Mouse (Mus musculus) effector memory CD4-positive, alpha-beta T cell, adult 5 months (primary cell): Measurements from ENCODE around the gene Nhlrc4. TPM values are rescaled to one million over a fixed set of nuclear protein-coding genes. Genes with fewer than 3 reads are reported as not detected.

Experiments used
- polyA plus RNA-seq: library from polyadenylated mRNA; unstranded; fragments of 100-300 nt; shearing (Covaris generic); gene quantifications from one replicate; pipeline ENCODE4 v1.2.1, GENCODE M21; 2017

Nhlrc4 gene
- polyA plus RNA-seq, result not detected

GRCm38 (mm10) chr17:25944366-25945163, at the start of gene Nhlrc4, which contains the start of gene Pigq:
Gene Nhlrc4 (minus strand): TSS chr17:25944961.
Gene Pigq (minus strand): TSS chr17:25944936.

GRCm38 (mm10) chr17:25985306-25986294, 40.8 kb upstream of the Nhlrc4 start, which contains the start of gene Capn15:
Gene Capn15 (minus strand): TSS chr17:25985796.

GRCm38 (mm10) chr17:25951803-25952623, 7.3 kb upstream of the Nhlrc4 start, which contains the start of gene A930017K11Rik:
Gene A930017K11Rik (minus strand): TSS chr17:25952565.

GRCm38 (mm10) chr17:25919144-25919785, 25.5 kb downstream of the Nhlrc4 start, which contains the start of gene Rab40c:
Gene Rab40c (minus strand): TSS chr17:25919727.

Other genes starting within 250 kb of the Nhlrc4 start
- not detected for gene Gng13, start 227.8 kb downstream of the Nhlrc4 start, polyA plus RNA-seq
- gene Chtf18, start 217.5 kb downstream of the Nhlrc4 start, polyA plus RNA-seq, result 4.7 TPM
- 4.0 TPM for gene Rpusd1, start 217.3 kb downstream of the Nhlrc4 start, polyA plus RNA-seq
- not detected for gene Mslnl, start 208.9 kb downstream of the Nhlrc4 start, polyA plus RNA-seq
- not detected for gene Msln, start 190.6 kb downstream of the Nhlrc4 start, polyA plus RNA-seq
- 15.6 TPM for gene Narfl, start 171.2 kb downstream of the Nhlrc4 start, polyA plus RNA-seq
- 23.1 TPM for gene Haghl, start 159.3 kb downstream of the Nhlrc4 start, polyA plus RNA-seq
- gene Ccdc78, start 158.4 kb downstream of the Nhlrc4 start, polyA plus RNA-seq, result 0.29 TPM
- gene Fam173a, start 152.1 kb downstream of the Nhlrc4 start, polyA plus RNA-seq, result 125 TPM
- gene AC134908.4, start 149.3 kb downstream of the Nhlrc4 start, polyA plus RNA-seq, result not detected
- gene Metrn, start 147.8 kb downstream of the Nhlrc4 start, polyA plus RNA-seq, result 28.1 TPM
- gene Fbxl16, start 135.9 kb downstream of the Nhlrc4 start, polyA plus RNA-seq, result not detected
- gene Wdr24, start 121.3 kb downstream of the Nhlrc4 start, polyA plus RNA-seq, result 19.3 TPM
- 18.3 TPM for gene Jmjd8, start 116.1 kb downstream of the Nhlrc4 start, polyA plus RNA-seq
- gene Stub1, start 111.6 kb downstream of the Nhlrc4 start, polyA plus RNA-seq, result 126 TPM
- not detected for gene Rhbdl1, start 107.7 kb downstream of the Nhlrc4 start, polyA plus RNA-seq
- gene Gm20683, start 103.2 kb downstream of the Nhlrc4 start, polyA plus RNA-seq, result 1.9 TPM
- 27.1 TPM for gene Rhot2, start 100.1 kb downstream of the Nhlrc4 start, polyA plus RNA-seq
- gene Wdr90, start 83.5 kb downstream of the Nhlrc4 start, polyA plus RNA-seq, result 20.9 TPM
- 18.5 TPM for gene Mcrip2, start 76.2 kb downstream of the Nhlrc4 start, polyA plus RNA-seq
- gene Mettl26, start 69.9 kb downstream of the Nhlrc4 start, polyA plus RNA-seq, result 41.5 TPM
- 0.21 TPM for gene Wfikkn1, start 64.1 kb downstream of the Nhlrc4 start, polyA plus RNA-seq
- 17.2 TPM for gene Rab40c, start 25.2 kb downstream of the Nhlrc4 start, polyA plus RNA-seq
- gene Pigq, start within 50 bp of the Nhlrc4 start, polyA plus RNA-seq, result 39.1 TPM
- not detected for gene A930017K11Rik, start 7.6 kb upstream of the Nhlrc4 start, polyA plus RNA-seq
- gene Capn15, start 40.8 kb upstream of the Nhlrc4 start, polyA plus RNA-seq, result 21.9 TPM
- 20.2 TPM for gene Rab11fip3, start 124.6 kb upstream of the Nhlrc4 start, polyA plus RNA-seq
- gene Decr2, start 145.4 kb upstream of the Nhlrc4 start, polyA plus RNA-seq, result 20.8 TPM
- gene Nme4, start 150.6 kb upstream of the Nhlrc4 start, polyA plus RNA-seq, result 16.4 TPM
- gene Tmem8, start 168.3 kb upstream of the Nhlrc4 start, polyA plus RNA-seq, result 35.2 TPM
- gene Mrpl28, start 178.5 kb upstream of the Nhlrc4 start, polyA plus RNA-seq, result 42.2 TPM
- gene Axin1, start 193.7 kb upstream of the Nhlrc4 start, polyA plus RNA-seq, result 119 TPM